Mouse (Mus musculus): ENCODE measurements around the gene Gm5105.

GRCm38 (mm10) chr3:138043316-138043715 lies 23.9 kb downstream of the Gm5105 start:
- TF ChIP-seq GATA1 (IDR thresholded peaks at IDR 0.05; ENCODE audit: low read length) (no peak), TAL1 (IDR thresholded peaks at IDR 0.05; ENCODE audit: low read length) (no peak)
